Mouse (Mus musculus): ENCODE measurements around the gene Vmn1r218. TPM values are rescaled to one million over a fixed set of nuclear protein-coding genes. Genes with fewer than 3 reads are reported as not detected.
"Not testable (repeated sequence)": the region's sequence is repeated elsewhere in the genome, so short reads cannot be mapped to it uniquely, and the experiment has no call there.

The Vmn1r218 gene
- polyA plus RNA-seq, 1 experiment from 2014 or later, result not detected

GRCm38 (mm10) chr13:23166471-23166870, 33.5 kb downstream of the Vmn1r218 start:
- not testable (repeated sequence) for H3K27me3 ChIP-seq (ENCODE audit: control insufficient read depth, insufficient read depth, low read length); DNase-seq (ENCODE audit: low spot score); H3K4me2 ChIP-seq (ENCODE audit: low read depth, low read length); H3K36me3 ChIP-seq (replicated peaks; ENCODE audit: control insufficient read depth, insufficient read depth, low read depth, low read length); H3K9me3 ChIP-seq (replicated peaks; ENCODE audit: control insufficient read depth, low read length); ATAC-seq (replicated peaks; ENCODE audit: insufficient number of reproducible peaks, low FRiP score, low TSS enrichment, low read depth); H3K9ac ChIP-seq (replicated peaks; ENCODE audit: low read length); H3K4me3 ChIP-seq (ENCODE audit: low read depth, low read length); H3K27ac ChIP-seq (replicated peaks; ENCODE audit: low read depth, low read length); H3K4me1 ChIP-seq (ENCODE audit: control insufficient read depth, insufficient read depth, low read length)
- 79% methylated on average over 4 of the region's 4 CpGs for WGBS

- WGBS, result 86% methylated on average over 2 of the region's 2 CpGs
Observed at GRCm38 (mm10) chr13:23187875-23188274, 54.9 kb downstream of the Vmn1r218 start, which contains the start of gene Vmn1r220. Gene Vmn1r220, minus strand, starts transcription at chr13:23187975.

More at GRCm38 (mm10) chr13:23187875-23188274, 54.9 kb downstream of the Vmn1r218 start, which contains the start of gene Vmn1r220:
- Histone ChIP-seq H3K9me3 (replicated peaks; ENCODE audit: control insufficient read depth, low read length) (no peaks in the 10 kb centered on the region), H3K9ac (replicated peaks; ENCODE audit: low read length) (no peak within 1 kb of the TSS), H3K4me1 (ENCODE audit: control insufficient read depth, insufficient read depth, low read length) (no peaks in the 10 kb centered on the region), H3K27ac (replicated peaks; ENCODE audit: low read depth, low read length) (no peak within 1 kb of the TSS), H3K36me3 (replicated peaks; ENCODE audit: control insufficient read depth, insufficient read depth, low read depth, low read length) (no peaks in the 10 kb centered on the region), H3K4me2 (ENCODE audit: low read depth, low read length) (no peak within 1 kb of the TSS), H3K4me3 (ENCODE audit: low read depth, low read length) (no peak within 1 kb of the TSS), H3K27me3 (ENCODE audit: control insufficient read depth, insufficient read depth, low read length) (no peaks in the 10 kb centered on the region)
- DNase-seq (ENCODE audit: low spot score) (no peak), ATAC-seq (replicated peaks; ENCODE audit: insufficient number of reproducible peaks, low FRiP score, low TSS enrichment, low read depth) (no peak)

Other genes with a start within 250 kb of the Vmn1r218 start
- not detected in 2 replicates for gene Vmn1r212, start 248.9 kb upstream of the Vmn1r218 start, polyA plus RNA-seq (2014; fragmentation: Nextera tagmentation; extraction: Ambion mirVana)
- not detected in 2 replicates for gene Vmn1r213, start 125.5 kb upstream of the Vmn1r218 start, polyA plus RNA-seq (2014; fragmentation: Nextera tagmentation; extraction: Ambion mirVana)
- not detected in 2 replicates for gene Vmn1r214, start 102.7 kb upstream of the Vmn1r218 start, polyA plus RNA-seq (2014; fragmentation: Nextera tagmentation; extraction: Ambion mirVana)
- not detected in 2 replicates for gene Vmn1r215, start 65.1 kb upstream of the Vmn1r218 start, polyA plus RNA-seq (2014; fragmentation: Nextera tagmentation; extraction: Ambion mirVana)
- not detected in 2 replicates for gene Vmn1r217, start 14.9 kb upstream of the Vmn1r218 start, polyA plus RNA-seq (2014; fragmentation: Nextera tagmentation; extraction: Ambion mirVana)
- 0.04 and 0.06 TPM in 2 replicates for gene Vmn1r219, start 26.2 kb downstream of the Vmn1r218 start, polyA plus RNA-seq (2014; fragmentation: Nextera tagmentation; extraction: Ambion mirVana)
- not detected in 2 replicates for gene Vmn1r220, start 54.8 kb downstream of the Vmn1r218 start, polyA plus RNA-seq (2014; fragmentation: Nextera tagmentation; extraction: Ambion mirVana)
- not detected in 2 replicates for gene Vmn1r221, start 81.0 kb downstream of the Vmn1r218 start, polyA plus RNA-seq (2014; fragmentation: Nextera tagmentation; extraction: Ambion mirVana)
- gene Vmn1r222, start 102.8 kb downstream of the Vmn1r218 start, polyA plus RNA-seq (2014; fragmentation: Nextera tagmentation; extraction: Ambion mirVana), result not detected in 2 replicates
- gene Vmn1r223, start 114.0 kb downstream of the Vmn1r218 start, polyA plus RNA-seq (2014; fragmentation: Nextera tagmentation; extraction: Ambion mirVana), result not detected in 2 replicates
- 72.4 and 76.2 TPM in 2 replicates for gene Zfp322a, start 236.1 kb downstream of the Vmn1r218 start, polyA plus RNA-seq (2014; fragmentation: Nextera tagmentation; extraction: Ambion mirVana)

All from embryonic facial prominence, embryonic 11.5 days (tissue).